Mouse (Mus musculus) lung, postnatal 25 days (tissue): Measurements from ENCODE around the gene Aspg.

Experiments used
- DNase-seq: peaks from one replicate; pipeline ENCODE4 v3.0.0; 2022; ENCODE audit warnings: low spot score

The Aspg gene

GRCm38 (mm10) chr12:112106541-112106971, at the start of gene Aspg:
Gene Aspg (plus strand): TSS chr12:112106679.
- DNase-seq, result no peak

- peak; percentile 71 for DNase-seq
Measured at GRCm38 (mm10) chr12:112077651-112078050, 28.8 kb upstream of the Aspg start.

GRCm38 (mm10) chr12:112079911-112080310, 26.6 kb upstream of the Aspg start:
- no peak for DNase-seq

GRCm38 (mm10) chr12:112080911-112081310, 25.6 kb upstream of the Aspg start:
- no peak for DNase-seq

GRCm38 (mm10) chr12:112082241-112082640, 24.2 kb upstream of the Aspg start:
- no peak for DNase-seq

GRCm38 (mm10) chr12:112086250-112086649, 20.2 kb upstream of the Aspg start:
- no peak for DNase-seq

- no peak for DNase-seq
Measured at GRCm38 (mm10) chr12:112086726-112087125, 19.8 kb upstream of the Aspg start.

GRCm38 (mm10) chr12:112088609-112089324, 17.7 kb upstream of the Aspg start:
- DNase-seq, result no peak

- peak; percentile 67 for DNase-seq
Measured at GRCm38 (mm10) chr12:112091054-112091453, 15.4 kb upstream of the Aspg start.

GRCm38 (mm10) chr12:112094261-112094880, 12.1 kb upstream of the Aspg start:
- no peak for DNase-seq

GRCm38 (mm10) chr12:112096051-112096732, 10.3 kb upstream of the Aspg start:
- peak; percentile 76 for DNase-seq

GRCm38 (mm10) chr12:112096733-112097117, 9.8 kb upstream of the Aspg start:
- no peak for DNase-seq

- DNase-seq, result no peak
Measured at GRCm38 (mm10) chr12:112100106-112100505, 6.4 kb upstream of the Aspg start.

- no peak for DNase-seq
Measured at GRCm38 (mm10) chr12:112101045-112101444, 5.4 kb upstream of the Aspg start.

GRCm38 (mm10) chr12:112103179-112103578, 3.3 kb upstream of the Aspg start:
- DNase-seq, result no peak

GRCm38 (mm10) chr12:112104890-112105289, 1.6 kb upstream of the Aspg start:
- no peak for DNase-seq

- DNase-seq, result no peak
Measured at GRCm38 (mm10) chr12:112107685-112108084, 1.2 kb downstream of the Aspg start.

GRCm38 (mm10) chr12:112108696-112109445, 2.4 kb downstream of the Aspg start:
- no peak for DNase-seq

- no peak for DNase-seq
Measured at GRCm38 (mm10) chr12:112109701-112110100, 3.2 kb downstream of the Aspg start.

GRCm38 (mm10) chr12:112111323-112111722, 4.8 kb downstream of the Aspg start:
- DNase-seq, result no peak

GRCm38 (mm10) chr12:112112235-112112634, 5.8 kb downstream of the Aspg start:
- no peak for DNase-seq

GRCm38 (mm10) chr12:112112686-112113396, 6.4 kb downstream of the Aspg start:
- DNase-seq, result no peak
